11 mouse cellular contexts compared by ENCODE assay signal in the genomic region with DNA sequence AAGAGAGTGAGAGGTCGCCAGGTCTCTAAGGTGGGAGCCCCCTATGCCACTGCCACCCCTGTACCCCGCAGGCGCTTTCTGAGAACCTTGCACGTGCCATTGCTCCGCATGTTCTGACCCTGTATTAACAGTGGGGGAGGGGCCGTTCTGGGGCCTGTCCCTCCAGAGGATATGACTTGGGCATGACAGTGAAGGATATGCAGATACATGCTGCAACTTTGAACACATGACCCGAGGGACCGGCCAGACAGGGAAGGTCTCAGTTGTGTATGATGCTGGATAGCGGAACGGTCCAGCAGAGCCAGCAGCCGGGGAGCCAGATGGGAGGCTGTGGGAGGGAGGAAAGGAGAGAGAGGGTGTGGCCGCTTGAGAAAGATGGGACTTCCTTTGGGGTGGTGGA. TPM values are rescaled to one million over a fixed set of nuclear protein-coding genes. Genes with fewer than 3 reads are reported as not detected.
A peak's percentile ranks its signal among the peaks of the same experiment; 100 is the strongest.
DNase-seq lines count a peak whose midpoint lies in the region; ATAC-seq and TF ChIP-seq lines count a peak whose summit lies in the region.
"Had no signal": no experiment of that assay in that cellular context is flagged by ENCODE, and none has a peak within 500 bp of the region (broad histone marks: within the 10 kb centered on the region; RNA-seq: fewer than 3 reads in every experiment).

No protein-coding gene starts in this region.

- ATAC-seq in stomach, postnatal 0 days (ENCODE audit: low FRiP score, low TSS enrichment) = 0 out of 2 replicates have a peak, but pooled peaks have one; percentile 23

- no peak overlapping the region for H3K9ac ChIP-seq in stomach, postnatal 0 days (ENCODE audit: low read length)
- H3K9ac ChIP-seq: limb, embryonic 15.5 days; stomach, embryonic 15.5 days had no signal

- no peak for TF ChIP-seq CTCF in stomach, postnatal 0 days (IDR thresholded peaks at IDR 0.05; ENCODE audit: low read depth)
- TF ChIP-seq CTCF in left cerebral cortex, adult 2 months (IDR thresholded peaks at IDR 0.05) = no peak

- H3K27ac ChIP-seq in stomach, postnatal 0 days (replicated peaks) = no peak overlapping the region
- no peak overlapping the region for H3K27ac ChIP-seq in left cerebral cortex, adult 2 months
- H3K27ac ChIP-seq: kidney, postnatal 0 days; limb, embryonic 15.5 days; stomach, embryonic 15.5 days had no signal

- peaks cover 63% of the 10 kb centered on the region for H3K4me1 ChIP-seq in megakaryocyte, embryonic 14.5 days
- H3K4me1 ChIP-seq in stomach, postnatal 0 days (replicated peaks; ENCODE audit: control insufficient read depth, insufficient read depth) = no peaks in the 10 kb centered on the region
- H3K4me1 ChIP-seq: stomach, embryonic 15.5 days had no signal

- H3K4me3 ChIP-seq in megakaryocyte, embryonic 14.5 days (replicated peaks) = peak overlapping the region; percentile 82
- no peak overlapping the region for H3K4me3 ChIP-seq in stomach, postnatal 0 days (ENCODE audit: low read depth, low read length)
- no peak overlapping the region for H3K4me3 ChIP-seq in left cerebral cortex, adult 2 months
- H3K4me3 ChIP-seq: limb, embryonic 15.5 days; stomach, embryonic 15.5 days had no signal

- TF ChIP-seq EP300 in stomach, postnatal 0 days (optimal IDR thresholded peaks at IDR 0.05) = no peak

- intact Hi-C loops in left cerebral cortex, postnatal 36 days (cut with DNase I) = no loop called here
- intact Hi-C loops in left cerebral cortex, adult 2 months (cut with DNase I) = no loop called here

- peak; percentile 22 to 25 for DNase-seq in left cerebral cortex, adult 18-20 months (ENCODE audit: low spot score in 2 of 2)
- no peak for DNase-seq in left cerebral cortex, postnatal 36 days (ENCODE audit: low spot score in 2 of 2)
- DNase-seq in T-cell, adult 2 months (ENCODE audit: low spot score) = peak; percentile 52
- DNase-seq in stomach, postnatal 0 days (ENCODE audit: low spot score) = no peak
- DNase-seq in left cerebral cortex, adult 2 months (ENCODE audit: extremely low spot score in 1 of 2, low spot score in 2 of 2) = no peak
- no peak for DNase-seq in c-Kit-positive CD71-positive TER-119-positive erythroid progenitor cells, embryonic 14.5 days (ENCODE audit: low spot score)
- DNase-seq: embryo, embryonic 11 days had no signal

- H3K27me3 ChIP-seq in megakaryocyte, embryonic 14.5 days (replicated peaks) = peaks cover 39% of the 10 kb centered on the region
- H3K27me3 ChIP-seq in stomach, postnatal 0 days (ENCODE audit: control insufficient read depth, insufficient read depth, low read length) = no peaks in the 10 kb centered on the region
- H3K27me3 ChIP-seq: limb, embryonic 15.5 days; stomach, embryonic 15.5 days had no signal

- H3K36me3 ChIP-seq in megakaryocyte, embryonic 14.5 days (replicated peaks; ENCODE audit: low read length) = peaks cover 7% of the 10 kb centered on the region
- H3K36me3 ChIP-seq in stomach, postnatal 0 days (ENCODE audit: control insufficient read depth, insufficient read depth, low read length) = no peaks in the 10 kb centered on the region
- H3K36me3 ChIP-seq: limb, embryonic 15.5 days; stomach, embryonic 15.5 days had no signal

- 0 out of 2 replicates have a peak, but pooled peaks cover 3% of the 10 kb centered on the region for H3K9me3 ChIP-seq in megakaryocyte, embryonic 14.5 days
- no peaks in the 10 kb centered on the region for H3K9me3 ChIP-seq in stomach, postnatal 0 days (ENCODE audit: control insufficient read depth, low read length)
- H3K9me3 ChIP-seq: limb, embryonic 15.5 days; stomach, embryonic 15.5 days had no signal

- WGBS in stomach, postnatal 0 days = 77% methylated on average over 12 of the region's 12 CpGs

- no peak overlapping the region for H3K4me2 ChIP-seq in stomach, postnatal 0 days (replicated peaks; ENCODE audit: low read depth)
- H3K4me2 ChIP-seq: limb, embryonic 15.5 days; stomach, embryonic 15.5 days had no signal

RNA-seq across cellular contexts. Expression of a gene that starts 27.1 kb away (rescaled TPM):
- 1 to 10 TPM; 2.6 to 4.3 TPM for total RNA-seq in left cerebral cortex, adult 18-20 months (2021)
- 1 to 10 TPM; 2.6 to 2.7 TPM for total RNA-seq in left cerebral cortex, postnatal 36 days (2021)
- polyA plus RNA-seq in megakaryocyte, embryonic 14.5 days (2012; ENCODE audit: insufficient read depth, low replicate concordance) = 6.0 TPM in 1 of 2 replicates, not detected in the other
- 2.8 and 3.1 TPM in 2 replicates for polyA plus RNA-seq in stomach, postnatal 0 days (2015; fragmentation: Nextera tagmentation; extraction: Ambion mirVana)
- total RNA-seq in left cerebral cortex, adult 2 months (2021) = 1 to 10 TPM; 2.1 to 2.2 TPM

RNA-seq across cellular contexts. Expression of a gene that starts 30.6 kb away (rescaled TPM):
- 10 to 100 TPM; 10.3 to 14.6 TPM for total RNA-seq in left cerebral cortex, adult 18-20 months (2021)
- total RNA-seq in left cerebral cortex, postnatal 36 days (2021) = 10 to 100 TPM; 12.2 to 14.5 TPM
- 3.2 and 11.9 TPM in 2 replicates for polyA plus RNA-seq in megakaryocyte, embryonic 14.5 days (2012; ENCODE audit: insufficient read depth, low replicate concordance)
- polyA plus RNA-seq in stomach, postnatal 0 days (2015; fragmentation: Nextera tagmentation; extraction: Ambion mirVana) = 2.3 TPM in 2 replicates
- total RNA-seq in left cerebral cortex, adult 2 months (2021) = 10 to 100 TPM; 13.5 to 13.7 TPM

RNA-seq across cellular contexts. Expression of a gene that starts 50.5 kb away (rescaled TPM):
- total RNA-seq in left cerebral cortex, adult 18-20 months (2021) = 10 to 100 TPM; 42.0 to 50.5 TPM
- 10 to 100 TPM; 39.1 to 42.7 TPM for total RNA-seq in left cerebral cortex, postnatal 36 days (2021)
- 4.8 and 5.0 TPM in 2 replicates for polyA plus RNA-seq in megakaryocyte, embryonic 14.5 days (2012; ENCODE audit: insufficient read depth, low replicate concordance)
- polyA plus RNA-seq in stomach, postnatal 0 days (2015; fragmentation: Nextera tagmentation; extraction: Ambion mirVana) = 7.8 and 8.2 TPM in 2 replicates
- 10 to 100 TPM; 41.2 to 42.5 TPM for total RNA-seq in left cerebral cortex, adult 2 months (2021)

Comparison
In these comparisons a context has a peak if more than half of its experiments do, and no peak if none do; other contexts are left out.
1. DNase-seq: peak in left cerebral cortex, adult 18-20 months (2 of 2) and T-cell, adult 2 months (single experiment); none in left cerebral cortex, postnatal 36 days (0 of 2), stomach, postnatal 0 days (single experiment), left cerebral cortex, adult 2 months (0 of 2) and c-Kit-positive CD71-positive TER-119-positive erythroid progenitor cells, embryonic 14.5 days (single experiment).